Mouse (Mus musculus) megakaryocyte, embryonic 14.5 days (primary cell): ENCODE data around the gene Rnf38.

Source experiments
- FLI1 ChIP-seq: IDR thresholded peaks from 2 replicates; pipeline ENCODE4 v1.6.1; 2012; ENCODE audit warnings: low read length, inconsistent platforms, mixed read lengths
- GATA1 ChIP-seq: IDR thresholded peaks from 3 replicates; pipeline ENCODE4 v1.6.1; 2012; ENCODE audit warnings: mixed read lengths, low read length, inconsistent platforms, borderline replicate concordance

DNA sequence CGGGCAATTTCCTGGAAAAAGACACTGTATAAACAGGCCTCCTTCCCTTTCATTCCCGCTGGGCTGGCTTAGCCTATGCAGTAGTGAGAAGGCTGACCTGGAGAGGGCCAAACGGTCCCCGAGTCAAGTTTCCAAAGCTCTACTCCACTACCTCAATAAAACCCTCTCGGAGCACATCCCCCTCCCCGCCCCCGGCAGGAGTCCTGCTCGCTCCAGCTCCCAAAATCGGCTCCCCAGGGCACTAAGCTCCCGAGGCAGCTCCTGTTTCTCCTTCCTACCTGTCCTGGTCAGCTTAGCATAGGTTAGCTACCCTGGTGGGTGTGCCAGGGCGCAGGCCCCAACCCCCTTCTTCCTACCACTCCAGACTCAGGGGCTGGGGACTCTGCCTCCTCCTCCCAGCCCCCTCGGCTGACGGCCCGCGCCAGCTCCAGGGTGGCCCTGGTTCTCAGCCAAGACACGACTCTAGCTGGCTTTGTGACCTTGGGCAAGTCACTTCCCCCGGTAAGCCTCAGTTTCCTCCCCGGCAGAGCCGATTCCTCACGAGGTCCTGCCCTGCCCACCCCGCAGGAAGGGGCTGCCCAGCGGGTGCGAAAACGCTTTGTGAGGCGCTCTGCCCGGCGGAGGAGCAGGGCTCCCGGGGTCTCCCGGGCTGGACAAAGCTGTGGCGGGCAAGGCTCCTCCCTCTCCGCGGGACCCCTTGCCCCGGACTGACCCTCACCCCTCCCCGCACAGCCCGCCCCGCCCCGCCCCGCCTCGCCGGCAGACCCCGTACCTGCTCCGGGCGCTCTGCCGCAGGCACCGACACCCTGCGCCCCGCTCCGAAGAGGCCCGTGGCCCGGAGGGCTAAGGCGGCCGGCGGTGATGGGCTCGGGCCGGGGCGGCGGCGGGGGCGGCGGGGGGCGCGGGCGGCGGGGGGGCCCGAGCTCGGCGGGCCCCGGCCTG, 547 bp downstream of the Rnf38 start:
- TF ChIP-seq GATA1: no peak
- no peak for TF ChIP-seq FLI1
